Mouse (Mus musculus) frontal cortex, postnatal 14 days (tissue): Measurements from ENCODE around the gene Mdc1.

ENCODE experiments used
- DNase-seq, 2 experiments: peaks; one replicate each; pipeline ENCODE4 v3.0.0; 2022; ENCODE audit warnings: low spot score in 2 of 2

Mdc1 gene

GRCm38 (mm10) chr17:35848112-35848511 is 6.8 kb downstream of the Mdc1 start:
- DNase-seq: no peak

GRCm38 (mm10) chr17:35850974-35851373 is 9.7 kb downstream of the Mdc1 start:
- no peak for DNase-seq

- DNase-seq: no peak
Measured at GRCm38 (mm10) chr17:35859371-35859770, 18.1 kb downstream of the Mdc1 start.

- no peak for DNase-seq
Measured at GRCm38 (mm10) chr17:35859835-35860234, 18.5 kb downstream of the Mdc1 start.

- DNase-seq: no peak
Measured at GRCm38 (mm10) chr17:35860831-35861197, 19.5 kb downstream of the Mdc1 start.

- DNase-seq: peak; percentile 81 to 86
Measured at GRCm38 (mm10) chr17:35861198-35861857, 20.0 kb downstream of the Mdc1 start, which contains the start of gene Nrm. Nrm (plus strand) TSS chr17:35861318.

GRCm38 (mm10) chr17:35864832-35865353 is 23.6 kb downstream of the Mdc1 start:
- no peak for DNase-seq

GRCm38 (mm10) chr17:35865481-35866280 is 24.4 kb downstream of the Mdc1 start, which contains the start of gene Ppp1r18:
Ppp1r18 (plus strand) TSS chr17:35865593.
- no peak for DNase-seq

- DNase-seq: peak in 1 of 2 experiments; percentile 48
Measured at GRCm38 (mm10) chr17:35866281-35866831, 25.0 kb downstream of the Mdc1 start.

GRCm38 (mm10) chr17:35866911-35867890 is 25.9 kb downstream of the Mdc1 start:
- no peak for DNase-seq

- no peak for DNase-seq
Measured at GRCm38 (mm10) chr17:35868165-35868820, 27.0 kb downstream of the Mdc1 start.

GRCm38 (mm10) chr17:35868961-35869345 is 27.6 kb downstream of the Mdc1 start:
- DNase-seq: no peak

GRCm38 (mm10) chr17:35869346-35870067 is 28.2 kb downstream of the Mdc1 start:
- no peak for DNase-seq

GRCm38 (mm10) chr17:35870151-35870883 is 29.0 kb downstream of the Mdc1 start:
- DNase-seq: peak in 1 of 2 experiments; percentile 63

- DNase-seq: no peak
Measured at GRCm38 (mm10) chr17:35870884-35871696, 29.8 kb downstream of the Mdc1 start.

- DNase-seq: peak; percentile 65 to 83
Measured at GRCm38 (mm10) chr17:35873774-35874519, 32.6 kb downstream of the Mdc1 start.

GRCm38 (mm10) chr17:35874721-35875120 is 33.4 kb downstream of the Mdc1 start:
- DNase-seq: peak in 1 of 2 experiments; percentile 49
